Mouse (Mus musculus) left cerebral cortex, postnatal 36 days (tissue): ENCODE measurements around the gene Gstcd. TPM values are rescaled to one million over a fixed set of nuclear protein-coding genes. Genes with fewer than 3 reads are reported as not detected.

Source experiments
- DNase-seq, 2 experiments: peaks; one replicate each; pipeline ENCODE4 v3.0.0; 2021 to 2022; ENCODE audit warnings: low spot score in 2 of 2, mixed read lengths in 1 of 2
- intact Hi-C: fragments of 180-260 bp; cut with DNase I; formaldehyde crosslinking; loops from one replicate; pipeline ENCODE4 v1.15.1; 2025
- total RNA-seq, 2 experiments: library from RNA; stranded (reverse); gene quantifications; 2 replicates each; pipeline ENCODE4 v1.2.3; 2021

The Gstcd gene
- 1 to 10 TPM; 8.7 to 9.6 TPM for total RNA-seq

- DNase-seq, result peak; percentile 91 to 94
- intact Hi-C loops, result loop anchor here (5.0 kb wide), 1 partner anchor 344 kb away; no protein-coding TSS in a partner anchor
Observed at GRCm38 (mm10) chr3:133091664-133092273, at the start of gene Gstcd, which contains the start of gene Ints12. Gstcd (minus strand) TSS chr3:133092033. Ints12 (plus strand) TSS chr3:133091840.

DNA sequence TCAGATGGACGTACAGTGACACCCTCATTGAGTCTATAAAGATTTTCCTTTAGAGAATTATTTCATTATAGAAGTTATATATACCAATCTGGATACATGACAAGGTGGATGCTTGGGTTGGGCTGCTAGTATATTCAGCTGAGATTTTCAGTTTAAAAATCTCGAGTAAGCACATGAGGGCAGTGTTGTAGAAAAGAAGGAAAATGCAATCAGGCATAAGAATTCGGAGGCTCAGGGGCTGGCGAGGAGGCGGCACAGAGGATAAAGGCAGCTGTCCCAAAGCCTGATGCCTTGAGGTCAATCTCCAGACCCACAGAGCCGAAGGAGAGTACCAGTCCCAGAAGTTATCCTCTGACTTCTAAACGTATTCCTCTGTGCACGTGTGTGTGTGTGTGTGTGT, 40.8 kb upstream of the Gstcd start:
- no peak for DNase-seq
- intact Hi-C loops, result loop anchor here (5.0 kb wide), 1 partner anchor 140 kb away; no protein-coding TSS in a partner anchor

DNA sequence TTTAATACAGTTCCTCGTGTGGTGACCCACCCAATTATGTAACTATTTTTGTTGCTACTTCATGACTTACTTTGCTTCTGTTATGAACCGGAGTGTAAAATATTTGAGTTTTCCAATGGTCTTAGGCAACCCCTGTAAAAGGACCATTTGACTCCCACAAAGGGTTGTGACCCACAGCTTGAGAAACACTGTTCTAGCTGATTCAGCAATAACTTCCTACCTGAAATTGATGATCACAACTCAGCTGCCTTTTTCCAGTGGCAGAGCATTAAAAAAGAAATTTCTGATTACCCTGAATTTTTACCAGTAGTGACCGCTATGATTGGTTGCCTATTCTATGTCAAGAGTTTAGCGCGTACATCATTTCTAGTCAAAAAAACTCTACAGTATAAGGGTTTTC, 39.5 kb upstream of the Gstcd start:
- intact Hi-C loops, result loop anchor here (5.0 kb wide), 1 partner anchor 141 kb away; no protein-coding TSS in a partner anchor
- no peak for DNase-seq

DNA sequence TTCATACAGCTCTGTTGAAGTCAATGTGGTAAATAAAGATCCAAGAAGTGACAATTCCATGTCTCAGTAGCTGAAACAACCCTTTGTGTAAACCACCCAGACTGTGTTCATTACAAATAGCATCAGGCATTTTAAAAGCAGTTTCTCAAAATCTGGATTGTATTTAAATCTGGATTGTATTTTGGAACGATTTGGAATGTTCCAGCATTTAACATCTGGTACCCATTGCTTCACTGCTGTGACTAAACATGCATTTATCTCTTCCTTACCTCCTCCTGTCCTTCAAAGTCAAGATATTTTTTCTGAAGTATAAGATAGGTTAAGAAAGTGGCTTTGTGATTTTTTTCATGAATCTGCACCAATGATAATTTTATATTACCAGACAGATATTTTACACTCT, 21.4 kb upstream of the Gstcd start:
- intact Hi-C loops, result loop anchor here (10.0 kb wide), 1 partner anchor 1512 kb away; no protein-coding TSS in a partner anchor
- no peak for DNase-seq

- DNase-seq, result no peak
- intact Hi-C loops, result loop anchor here (1.0 to 10.0 kb wide), 2 partner anchors 161 to 1513 kb away; no protein-coding TSS in a partner anchor
Observed at GRCm38 (mm10) chr3:133111741-133112140, 19.9 kb upstream of the Gstcd start.

DNA sequence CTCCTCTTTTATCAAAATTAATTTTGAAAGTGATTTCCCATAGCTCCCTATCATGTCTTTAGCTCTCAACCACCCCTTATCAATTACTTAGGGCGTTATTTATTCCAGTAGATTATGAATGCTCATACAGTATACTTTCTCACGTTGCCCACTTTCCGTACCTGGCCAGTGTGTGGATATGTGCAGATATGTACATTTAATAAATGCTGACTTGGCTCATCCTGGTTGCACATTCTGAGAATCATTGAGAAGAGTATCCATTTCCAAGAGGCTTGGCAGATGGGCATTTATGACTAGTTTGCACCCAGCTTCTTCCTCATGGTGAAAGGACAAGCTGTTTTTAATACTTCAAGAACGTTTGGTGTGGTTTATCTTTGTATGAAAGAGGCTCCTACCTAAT, 18.0 kb upstream of the Gstcd start:
- DNase-seq, result no peak
- intact Hi-C loops, result loop anchor here (10.0 kb wide), 1 partner anchor 1515 kb away; no protein-coding TSS in a partner anchor

GRCm38 (mm10) chr3:133108731-133109130, 16.9 kb upstream of the Gstcd start:
- intact Hi-C loops, result no loop called here

GRCm38 (mm10) chr3:133104436-133104835, 12.6 kb upstream of the Gstcd start:
- intact Hi-C loops, result no loop called here
- no peak for DNase-seq

More at GRCm38 (mm10) chr3:133108731-133109130, 16.9 kb upstream of the Gstcd start:
- DNase-seq, result no peak

GRCm38 (mm10) chr3:133103768-133104167, 11.9 kb upstream of the Gstcd start:
- DNase-seq, result no peak
- intact Hi-C loops, result no loop called here

DNA sequence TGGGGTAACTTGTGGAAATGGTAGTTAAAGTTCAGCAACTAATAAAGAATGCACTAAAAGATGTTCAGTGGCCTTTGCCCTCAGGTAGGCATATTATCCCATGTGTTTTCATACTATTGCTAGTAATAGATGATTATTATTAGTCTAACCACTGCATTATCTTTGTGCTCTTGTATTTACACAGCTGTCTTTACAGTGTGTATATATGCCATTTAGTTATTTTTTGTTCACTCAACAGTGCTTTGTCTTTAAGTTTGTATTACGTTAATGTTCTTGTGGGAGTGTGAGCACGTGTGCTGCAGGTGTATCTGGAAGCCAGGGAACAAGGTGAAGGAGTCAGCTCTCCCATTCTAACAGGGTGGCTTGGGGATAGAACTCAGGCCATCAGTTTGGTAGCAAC, 7.1 kb upstream of the Gstcd start:
- DNase-seq, result no peak
- intact Hi-C loops, result no loop called here

- no peak for DNase-seq
- intact Hi-C loops, result no loop called here
Observed at GRCm38 (mm10) chr3:133098336-133098735, 6.5 kb upstream of the Gstcd start.

DNA sequence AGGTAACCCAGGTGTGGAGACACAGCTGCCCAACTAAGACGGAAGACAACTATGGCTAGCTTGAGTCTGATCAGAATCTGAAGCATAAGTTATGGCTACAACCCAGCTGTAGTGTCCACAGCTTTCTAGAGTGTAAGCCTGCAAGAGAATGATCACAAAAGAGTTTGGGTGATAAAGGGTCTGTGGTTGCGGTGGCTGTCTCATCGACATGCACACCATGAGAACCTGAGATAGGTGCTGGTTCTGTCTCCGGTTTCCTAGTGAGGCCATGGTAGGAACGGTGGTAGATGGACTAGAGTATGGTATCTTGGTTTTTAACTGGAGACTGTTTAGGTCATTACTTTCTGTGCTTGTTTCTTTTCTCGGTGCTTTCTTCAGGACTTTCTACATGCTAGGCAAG, 6.1 kb upstream of the Gstcd start:
- DNase-seq, result no peak
- intact Hi-C loops, result no loop called here

DNA sequence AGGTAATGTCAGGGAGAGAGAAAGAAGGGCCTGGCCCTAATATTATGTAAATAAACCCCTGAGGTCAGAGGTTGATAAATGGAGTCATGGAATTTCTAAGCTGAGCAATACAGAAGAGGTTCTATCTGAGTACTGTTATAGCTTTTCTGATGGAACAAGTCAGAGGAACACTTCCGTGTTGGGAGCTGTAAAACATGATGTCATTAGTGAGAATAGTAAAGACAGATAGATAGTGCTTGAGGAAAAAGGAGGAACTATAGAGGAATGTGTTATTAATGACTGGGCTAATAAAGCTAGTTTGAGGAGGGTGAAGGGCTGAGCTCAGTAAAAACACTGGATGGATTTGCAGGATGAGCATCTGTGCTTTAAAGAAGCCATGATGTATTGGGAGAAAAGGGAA, 2.5 kb upstream of the Gstcd start:
- DNase-seq, result no peak
- intact Hi-C loops, result loop anchor here (5.0 kb wide), 1 partner anchor 347 kb away; no protein-coding TSS in a partner anchor

- DNase-seq, result no peak
- intact Hi-C loops, result loop anchor here (5.0 kb wide), 1 partner anchor 346 kb away; no protein-coding TSS in a partner anchor
Observed at GRCm38 (mm10) chr3:133092936-133093335, 1.1 kb upstream of the Gstcd start.

DNA sequence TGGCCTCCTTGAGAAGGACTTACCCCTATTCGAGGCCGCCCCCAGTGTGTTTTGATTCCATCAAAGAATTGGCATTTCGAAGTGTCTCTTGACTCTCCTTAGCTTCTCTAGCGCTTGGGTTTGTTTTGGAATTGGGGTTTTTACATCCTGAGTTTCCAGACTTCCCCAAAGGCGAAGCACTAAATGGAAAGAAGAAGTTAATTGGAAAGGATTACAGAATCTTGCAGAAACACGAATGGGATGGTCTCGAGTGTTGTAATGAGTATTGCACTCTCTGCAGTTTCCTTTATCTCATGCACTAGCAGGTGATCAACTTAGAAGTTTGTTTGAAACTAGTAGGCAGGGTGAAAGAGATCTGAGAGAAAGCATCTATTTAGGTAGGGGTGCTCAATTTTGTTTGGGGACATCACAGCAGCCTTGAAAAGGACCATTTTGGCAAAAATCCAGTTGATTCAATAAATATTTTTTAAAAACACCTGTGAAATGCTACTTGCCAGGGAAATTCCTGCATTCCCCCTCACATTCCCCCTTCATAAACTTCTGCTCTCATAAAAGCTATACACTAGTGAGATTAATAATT, 531 bp upstream of the Gstcd start:
- no peak for DNase-seq
- intact Hi-C loops, result loop anchor here (5.0 kb wide), 1 partner anchor 345 kb away; no protein-coding TSS in a partner anchor

GRCm38 (mm10) chr3:133091121-133091663, 641 bp downstream of the Gstcd start:
- intact Hi-C loops, result loop anchor here (5.0 kb wide), 1 partner anchor 344 kb away; no protein-coding TSS in a partner anchor
- peak; percentile 74 to 81 for DNase-seq

GRCm38 (mm10) chr3:133090247-133091120, 1.3 kb downstream of the Gstcd start:
- intact Hi-C loops, result loop anchor here (5.0 kb wide), 1 partner anchor 343 kb away; no protein-coding TSS in a partner anchor
- DNase-seq, result no peak

GRCm38 (mm10) chr3:133085858-133086257, 6.0 kb downstream of the Gstcd start:
- no peak for DNase-seq
- intact Hi-C loops, result no loop called here

DNA sequence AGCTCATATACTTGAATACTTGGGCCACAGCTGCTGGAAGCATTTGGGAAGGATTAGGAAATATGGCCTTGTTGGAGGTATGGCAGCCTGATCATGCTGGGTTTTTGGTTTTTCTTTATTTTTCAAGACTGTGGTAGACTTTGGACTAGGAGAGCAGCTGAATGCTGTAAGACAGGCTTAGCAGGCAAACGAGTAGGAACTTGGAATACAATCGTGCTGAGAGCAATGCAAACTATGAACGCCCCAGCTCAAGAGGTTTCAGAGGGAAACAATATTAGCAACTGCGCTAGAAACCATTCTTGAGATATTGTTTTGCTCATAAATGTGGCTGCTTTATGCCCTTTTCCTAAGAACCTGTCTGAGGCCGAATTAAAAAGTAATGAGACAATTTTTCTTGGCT, 9.1 kb downstream of the Gstcd start:
- intact Hi-C loops, result no loop called here
- no peak for DNase-seq

- no peak for DNase-seq
- intact Hi-C loops, result no loop called here
Observed at GRCm38 (mm10) chr3:133075560-133075959, 16.3 kb downstream of the Gstcd start.
